Mouse (Mus musculus) liver, embryonic 14.5 days (tissue): ENCODE results near the gene Map2.

Source experiments
- CTCF ChIP-seq: IDR thresholded peaks from 2 replicates; pipeline ENCODE4 v1.5.1; 2016; ENCODE audit warnings: antibody characterized with exemption, low read depth, control low read depth
- EP300 ChIP-seq: IDR thresholded peaks from 2 replicates; pipeline ENCODE4 v1.6.1; 2016; ENCODE audit warnings: antibody characterized with exemption, low read depth

- TF ChIP-seq CTCF (no peak), EP300 (no peak)
These were observed 91.3 kb downstream of the Map2 start for GRCm38 (mm10) chr1:66266231-66266924.
